Mouse (Mus musculus) cortical plate, adult 2 months (tissue): ENCODE data around the gene Ube2l6.

ENCODE experiments used
- CTCF ChIP-seq: fragments of 200-500 bp; IDR thresholded peaks from 2 replicates; pipeline ENCODE4 v1.5.1; 2011; ENCODE audit warnings: mild to moderate bottlenecking, control low read depth, low read length; ENCODE audit not compliant: insufficient read depth; ENCODE audit errors: extremely low read depth
- POLR2A ChIP-seq: fragments of 200-500 bp; IDR thresholded peaks from 2 replicates; pipeline ENCODE4 v1.6.1; 2011; ENCODE audit warnings: mild to moderate bottlenecking, low read length, control low read depth; ENCODE audit not compliant: insufficient read depth; ENCODE audit errors: extremely low read depth

GRCm38 (mm10) chr2:84840016-84840747 lies 41.6 kb downstream of the Ube2l6 start:
- TF ChIP-seq POLR2A (no peak), CTCF (no peak)
